Mouse (Mus musculus) lung, postnatal 4 days (tissue): ENCODE results near the gene Selenon.

Experiments
- DNase-seq, 2 experiments: peaks; one replicate each; pipeline ENCODE4 v3.0.0; 2021

Selenon gene

DNA sequence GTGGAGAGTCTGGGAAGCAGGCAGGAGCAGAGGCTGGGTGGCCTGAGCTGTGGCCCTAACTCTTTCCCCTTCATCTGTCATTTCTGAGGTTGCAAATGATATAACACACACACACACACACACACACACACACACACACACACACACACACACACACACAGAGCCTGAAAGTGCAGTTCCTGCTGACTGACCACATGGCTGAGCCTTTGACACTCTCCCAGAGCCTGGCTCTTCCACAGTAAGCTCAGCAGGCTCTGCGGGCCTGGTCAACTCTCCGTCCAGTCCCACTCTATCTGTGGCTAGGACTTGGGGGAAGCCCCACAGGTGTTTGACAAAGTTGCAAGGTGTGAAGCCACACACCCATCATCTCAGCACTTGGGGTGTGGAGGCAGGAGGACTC lies 25.3 kb upstream of the Selenon start:
- DNase-seq = no peak

DNA sequence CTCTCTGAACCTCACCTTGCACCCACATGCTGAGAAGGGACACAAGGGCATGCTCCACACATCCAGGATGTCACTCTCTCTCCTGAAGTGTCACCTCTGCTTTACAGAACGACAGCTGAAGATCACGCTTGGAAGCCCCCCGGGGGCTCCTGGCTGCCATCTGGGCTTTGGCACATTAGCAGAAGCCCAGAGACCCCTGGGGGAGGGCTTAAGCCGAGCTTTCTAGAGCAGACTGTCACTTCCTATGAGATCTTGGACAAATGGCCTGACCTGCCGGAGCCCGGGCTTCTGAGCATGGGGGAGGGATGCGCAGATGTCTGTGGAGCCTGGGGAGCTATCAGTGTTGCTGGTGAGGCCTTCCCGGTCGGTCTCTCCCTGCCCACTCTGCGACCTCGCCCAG lies 23.5 kb upstream of the Selenon start:
- no peak for DNase-seq

GRCm38 (mm10) chr4:134572449-134573300 lies 20.7 kb upstream of the Selenon start:
- DNase-seq = no peak

DNA sequence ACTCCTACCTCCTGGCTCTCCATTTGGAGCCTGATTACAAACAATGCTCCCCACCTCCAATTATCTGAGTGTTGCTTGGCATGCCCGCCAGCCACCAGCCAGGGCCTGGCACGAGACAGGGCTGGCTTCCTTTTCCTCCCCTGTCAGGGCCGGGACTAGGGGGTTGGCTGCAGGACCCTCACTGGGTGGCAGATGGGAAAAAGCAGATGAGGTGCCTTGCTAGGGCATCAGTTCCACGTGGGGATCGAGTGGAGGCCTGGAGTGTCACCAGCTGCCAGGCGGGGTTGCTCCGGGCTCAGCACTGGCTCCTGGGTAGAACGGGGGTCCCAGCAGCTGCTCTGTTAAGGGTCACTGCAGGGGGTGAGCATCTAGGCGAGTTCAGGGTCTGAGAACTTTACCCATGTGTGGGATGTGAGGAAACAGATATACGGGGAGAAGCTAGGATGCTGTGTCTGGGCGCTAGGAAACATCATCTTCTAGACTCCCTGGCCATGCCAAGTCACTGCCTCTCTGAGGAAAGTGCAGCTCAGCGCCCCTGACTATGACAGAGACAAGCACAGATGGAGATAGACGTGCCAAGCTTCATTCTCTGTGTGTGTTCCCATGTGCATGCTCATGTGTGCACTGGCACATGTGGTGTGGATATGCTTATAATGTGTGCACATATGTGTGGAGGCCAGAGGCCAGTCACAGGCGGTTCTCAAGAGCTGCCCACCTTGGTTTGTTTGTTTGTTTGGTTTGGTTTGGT lies 18.9 kb upstream of the Selenon start:
- no peak for DNase-seq

GRCm38 (mm10) chr4:134569831-134570230 lies 17.9 kb upstream of the Selenon start:
- no peak for DNase-seq

DNA sequence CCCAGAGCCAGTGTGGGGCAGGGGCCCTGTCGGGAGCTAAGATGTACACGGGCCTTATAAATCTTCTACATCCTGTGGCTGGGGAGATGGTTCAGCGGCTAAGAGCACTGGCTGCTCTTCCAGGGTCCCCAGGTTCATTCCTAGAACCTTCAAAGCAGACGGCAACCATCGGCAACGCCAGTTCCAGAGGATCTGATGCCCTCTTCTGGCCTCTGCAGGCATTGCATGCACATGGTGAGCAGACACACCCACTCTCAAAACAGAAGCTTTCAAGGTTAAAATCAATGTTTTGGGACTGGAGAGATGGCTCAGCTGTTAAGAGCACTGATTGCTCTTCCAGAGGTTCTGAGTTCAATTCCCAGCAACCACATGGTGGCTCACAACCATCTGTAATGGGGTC lies 17.2 kb upstream of the Selenon start:
- peak in 1 of 2 experiments; percentile 38 for DNase-seq

DNA sequence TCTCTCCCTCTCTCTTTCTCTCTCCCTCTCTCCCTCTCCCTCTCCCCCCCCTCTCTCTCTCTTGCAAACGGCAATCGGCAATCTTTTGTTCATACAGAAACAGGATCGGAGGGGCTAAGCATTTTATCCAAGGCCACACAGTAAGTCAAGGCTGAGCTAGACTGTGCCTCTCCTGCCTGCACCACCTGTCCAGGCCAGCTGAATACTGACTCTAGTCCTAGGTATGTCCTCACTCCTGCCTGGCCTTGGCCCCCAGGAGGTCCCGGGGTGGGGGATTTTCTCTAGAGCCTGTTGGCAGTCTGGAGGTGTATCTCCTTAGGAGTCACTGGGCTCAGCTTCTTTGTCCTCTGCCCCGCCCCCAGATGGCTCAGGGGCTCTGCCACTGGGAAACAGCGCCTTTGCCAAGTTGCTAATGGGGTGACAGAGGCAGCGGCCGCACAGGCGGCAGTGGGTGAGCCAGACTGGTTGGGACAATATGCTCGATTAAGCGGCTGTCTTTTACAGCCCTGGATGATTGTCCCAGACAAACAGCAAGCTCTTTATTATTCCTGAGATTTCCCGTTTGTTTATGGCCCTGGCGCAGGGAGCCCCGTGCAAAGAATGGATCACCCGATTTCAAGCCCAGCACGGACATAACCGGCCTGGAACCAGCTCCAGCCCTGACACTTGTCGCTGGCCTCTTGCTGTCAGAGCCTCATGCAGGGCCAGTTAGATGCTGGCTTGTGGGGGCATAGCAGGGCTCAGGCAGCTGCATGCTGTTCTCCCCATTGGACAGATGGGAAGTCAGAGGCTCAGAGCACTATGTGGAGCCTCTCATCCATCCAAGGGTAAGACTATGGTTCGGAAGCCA lies 15.6 kb upstream of the Selenon start:
- DNase-seq = peak; percentile 54 to 79

- no peak for DNase-seq
Measured at GRCm38 (mm10) chr4:134564093-134564492, 12.1 kb upstream of the Selenon start.

GRCm38 (mm10) chr4:134563624-134564023 lies 11.7 kb upstream of the Selenon start:
- no peak for DNase-seq

DNA sequence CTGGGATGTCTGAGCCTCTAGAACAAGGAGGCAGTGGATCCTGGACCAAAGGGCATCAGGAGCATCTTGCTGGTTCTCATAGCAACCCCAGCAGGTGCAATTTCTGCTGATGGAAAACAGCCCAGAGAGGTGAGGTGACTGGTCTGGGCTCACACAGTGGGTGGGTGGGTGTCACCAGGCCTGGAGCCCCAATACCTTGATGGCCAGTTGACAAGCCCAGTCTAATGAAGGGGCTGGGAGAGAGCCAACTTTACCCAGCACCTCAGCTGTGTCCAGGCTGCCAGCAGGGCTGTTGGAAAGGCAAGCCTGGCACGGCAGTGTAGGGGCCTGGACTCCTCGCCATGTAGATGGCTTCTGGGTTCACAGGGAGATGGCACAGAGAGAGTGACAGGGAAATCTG lies 10.0 kb upstream of the Selenon start:
- no peak for DNase-seq

- no peak for DNase-seq
Measured at GRCm38 (mm10) chr4:134560699-134561098, 8.7 kb upstream of the Selenon start.

DNA sequence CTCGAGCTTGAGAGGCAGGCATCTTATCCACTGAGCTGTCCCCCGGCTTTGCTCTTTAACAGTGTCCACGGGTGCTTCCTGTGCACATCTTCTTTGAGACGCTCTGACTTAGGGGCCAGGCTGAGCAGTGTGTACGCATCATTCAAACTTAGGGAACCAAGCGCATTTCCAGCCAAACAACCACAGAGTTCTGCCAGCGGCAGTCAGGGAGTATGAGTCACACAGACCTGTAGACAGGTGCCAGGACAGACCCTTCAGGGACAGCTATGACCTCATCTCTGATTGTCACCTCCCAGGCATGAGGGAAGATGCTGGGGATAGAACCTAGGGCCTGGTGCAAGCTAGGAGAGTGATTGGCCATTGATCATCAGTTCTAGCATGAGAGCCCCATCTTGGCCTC lies 7.2 kb upstream of the Selenon start:
- DNase-seq = no peak

GRCm38 (mm10) chr4:134558570-134559113 lies 6.7 kb upstream of the Selenon start:
- peak in 1 of 2 experiments; percentile 44 for DNase-seq

GRCm38 (mm10) chr4:134557626-134558249 lies 5.8 kb upstream of the Selenon start:
- no peak for DNase-seq

- no peak for DNase-seq
Measured at GRCm38 (mm10) chr4:134555956-134556580, 4.1 kb upstream of the Selenon start.

DNA sequence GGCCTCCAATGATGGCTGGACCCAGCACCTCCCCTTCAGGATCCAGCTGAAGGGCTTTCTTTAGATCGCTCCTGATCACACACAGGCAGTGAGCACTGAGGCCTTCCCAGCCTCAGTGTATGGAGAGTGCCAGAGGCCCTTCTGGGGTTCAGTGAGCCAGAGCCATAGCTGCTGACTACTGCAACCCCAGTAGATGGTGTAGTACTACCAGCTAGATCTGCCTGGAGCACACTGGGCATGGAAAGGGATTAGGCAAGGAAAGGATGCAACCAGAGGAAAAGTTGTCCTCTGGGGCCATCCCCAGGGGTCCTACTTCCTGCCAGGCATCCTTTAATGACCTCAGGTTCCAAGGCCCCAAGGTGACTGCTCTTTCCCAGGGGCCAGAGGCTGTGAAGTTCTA lies 1.7 kb upstream of the Selenon start:
- DNase-seq = no peak

GRCm38 (mm10) chr4:134549899-134550298 lies 2.1 kb downstream of the Selenon start:
- DNase-seq = no peak

DNA sequence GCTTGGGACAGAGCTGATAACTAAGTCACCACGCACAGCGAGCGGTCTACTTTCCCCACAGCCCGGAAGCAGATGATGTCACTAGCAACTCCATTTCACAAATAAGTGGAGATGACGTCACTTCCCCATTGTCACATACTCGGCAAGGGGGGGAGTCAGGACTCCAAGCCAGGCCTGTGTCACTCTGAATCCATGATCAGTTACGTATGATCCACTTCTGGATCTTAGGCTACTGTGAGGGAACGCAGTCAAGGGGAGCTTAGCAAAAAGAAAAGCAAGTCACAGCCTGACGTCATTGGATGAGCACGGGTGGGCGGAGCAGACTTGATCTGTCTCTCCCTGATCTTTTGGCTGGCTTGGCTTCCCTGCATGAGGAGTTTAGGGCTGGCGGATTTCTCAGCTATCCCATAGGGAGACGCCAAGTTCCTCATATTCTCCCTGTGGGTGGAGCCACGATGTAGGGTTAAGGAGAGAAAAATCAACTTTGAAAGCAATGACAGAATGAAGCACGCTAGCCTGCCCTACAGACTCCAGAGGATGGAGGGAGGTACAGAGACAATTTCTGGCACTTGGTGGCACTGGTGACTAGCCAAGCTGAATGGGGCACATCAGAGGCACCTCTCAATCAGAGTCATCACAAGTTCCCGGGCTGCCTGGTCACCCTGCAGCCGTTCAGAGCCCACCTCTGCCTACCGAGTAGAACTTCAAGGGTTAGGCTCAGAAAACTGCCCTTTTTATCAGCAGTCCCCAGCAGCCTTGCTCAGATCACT lies 3.6 kb downstream of the Selenon start:
- peak; percentile 49 to 58 for DNase-seq

GRCm38 (mm10) chr4:134546814-134547705 lies 4.9 kb downstream of the Selenon start:
- DNase-seq = peak; percentile 55 to 63

GRCm38 (mm10) chr4:134543261-134543660 lies 8.7 kb downstream of the Selenon start:
- peak; percentile 89 to 95 for DNase-seq
